Mouse (Mus musculus) brain, embryonic 14.5 days (tissue): ENCODE results near the gene Polrmt. TPM values are rescaled to one million over a fixed set of nuclear protein-coding genes. Genes with fewer than 3 reads are reported as not detected.

ENCODE experiments used
- DNase-seq: peaks from one replicate; pipeline ENCODE4 v3.0.0-alpha.2; 2011; ENCODE audit warnings: low read depth
- CTCF ChIP-seq: fragments of 200-500 bp; IDR thresholded peaks from 2 replicates; pipeline ENCODE4 v1.5.1; 2012; ENCODE audit warnings: inconsistent platforms, mild to moderate bottlenecking, moderate library complexity, borderline replicate concordance; ENCODE audit not compliant: insufficient read depth, insufficient read length; ENCODE audit errors: extremely low read depth
- POLR2A ChIP-seq: fragments of 200-500 bp; IDR thresholded peaks from 2 replicates; pipeline ENCODE4 v1.6.1; 2012; ENCODE audit warnings: mild to moderate bottlenecking, inconsistent platforms, borderline replicate concordance; ENCODE audit not compliant: poor library complexity, insufficient read depth, insufficient read length, severe bottlenecking; ENCODE audit errors: extremely low read depth
- polyA plus RNA-seq: library from polyadenylated mRNA; depleted of rRNA; stranded (reverse); fragments of >200 nt; gene quantifications from 2 replicates; pipeline ENCODE4 v1.2.3, GENCODE M21; 2012; rRNA removed

Polrmt gene
- 63.0 and 81.6 TPM in 2 replicates for polyA plus RNA-seq

GRCm38 (mm10) chr10:79745898-79746773 is at the start of gene Polrmt:
Gene Polrmt, minus strand, starts transcription at chr10:79746581.
- peak; percentile 99 for DNase-seq
- TF ChIP-seq CTCF (peak; percentile 40; the same call in 1 of the 2 replicates), POLR2A (peak; percentile 90)

GRCm38 (mm10) chr10:79795905-79796304 is 49.5 kb upstream of the Polrmt start:
- TF ChIP-seq POLR2A (no peak), CTCF (no peak)
- no peak for DNase-seq

DNA sequence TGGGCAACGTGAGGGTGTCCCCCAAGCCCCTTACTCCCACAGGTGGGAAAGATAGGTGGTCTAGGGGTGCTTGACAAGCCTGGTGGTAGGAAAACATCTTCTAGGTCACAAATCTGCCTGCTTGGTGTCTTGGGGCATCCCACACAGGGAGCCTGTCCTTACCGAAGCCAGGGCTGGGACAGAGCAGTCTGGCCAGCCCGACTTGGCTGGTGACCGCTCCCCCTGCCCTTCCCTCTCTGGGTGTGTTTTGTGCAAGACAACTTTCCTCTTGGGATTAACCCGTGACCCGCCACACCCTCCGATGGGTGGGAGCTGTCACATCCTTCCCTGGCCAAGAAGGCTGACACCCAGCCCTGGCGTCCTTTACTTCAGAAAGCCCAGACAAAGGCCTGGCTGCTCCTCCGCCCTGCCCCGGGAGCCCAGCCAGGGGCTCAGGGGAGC is 48.1 kb upstream of the Polrmt start:
- peak; percentile 58 for DNase-seq
- TF ChIP-seq CTCF = no peak
- no peak for TF ChIP-seq POLR2A

- 0 out of 2 replicates have a peak, but pooled peaks have one; percentile 3 for TF ChIP-seq CTCF
- TF ChIP-seq POLR2A = no peak
- DNase-seq = peak; percentile 83
Observed at GRCm38 (mm10) chr10:79793738-79794490, 47.5 kb upstream of the Polrmt start.

- DNase-seq = peak; percentile 84
- peak; percentile 96 for TF ChIP-seq POLR2A
- TF ChIP-seq CTCF = peak; percentile 85
Observed at GRCm38 (mm10) chr10:79793051-79793737, 46.8 kb upstream of the Polrmt start, which contains the start of gene Palm. Gene Palm, plus strand, starts transcription at chr10:79793572.

GRCm38 (mm10) chr10:79792339-79793040 is 46.1 kb upstream of the Polrmt start:
- no peak for DNase-seq
- TF ChIP-seq POLR2A (no peak), CTCF (no peak)

DNA sequence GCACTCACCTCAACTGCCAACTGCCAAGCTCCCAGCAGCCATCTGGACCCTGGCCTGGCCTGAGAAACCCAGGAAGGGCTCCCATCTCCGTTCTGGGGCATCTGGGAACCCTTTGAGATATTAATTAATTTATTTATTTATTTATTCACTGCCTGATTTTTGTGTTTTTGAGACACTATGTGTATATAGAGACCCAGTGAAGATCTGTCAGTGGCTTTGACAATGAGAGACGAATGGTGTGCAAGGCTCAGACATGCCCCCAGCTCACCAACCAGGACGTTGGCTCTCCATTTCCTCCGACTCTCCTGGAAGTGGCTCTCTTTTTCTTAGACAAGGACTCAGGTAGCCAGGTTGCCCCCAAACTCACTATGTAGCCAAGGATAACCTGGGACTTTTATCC is 44.5 kb upstream of the Polrmt start, which contains the start of gene Prss57:
Gene Prss57, minus strand, starts transcription at position 101 of the 400 bp plus-strand sequence.
- no peak for DNase-seq
- no peak for TF ChIP-seq POLR2A
- no peak for TF ChIP-seq CTCF

GRCm38 (mm10) chr10:79789581-79789980 is 43.2 kb upstream of the Polrmt start:
- DNase-seq = no peak
- TF ChIP-seq POLR2A (no peak), CTCF (no peak)

GRCm38 (mm10) chr10:79788386-79789158 is 42.2 kb upstream of the Polrmt start:
- DNase-seq = peak; percentile 84
- peak; percentile 89; the same call in 1 of the 2 replicates for TF ChIP-seq CTCF
- no peak for TF ChIP-seq POLR2A

GRCm38 (mm10) chr10:79783920-79784800 is 37.8 kb upstream of the Polrmt start:
- TF ChIP-seq CTCF = peak; percentile 58; the same call in 1 of the 2 replicates
- no peak for TF ChIP-seq POLR2A
- no peak for DNase-seq
